Mouse (Mus musculus): ENCODE data around the gene Vldlr. TPM values are rescaled to one million over a fixed set of nuclear protein-coding genes. Genes with fewer than 3 reads are reported as not detected.

Vldlr gene
- polyA plus RNA-seq, 1 experiment from 2014 or later, result 6.7 TPM

- DNase-seq (ENCODE audit: low spot score), result no peak
- Histone ChIP-seq H3K4me1 (replicated peaks; ENCODE audit: control insufficient read depth, insufficient read depth) (no peaks in the 10 kb centered on the region), H3K36me3 (ENCODE audit: control insufficient read depth, insufficient read depth, low read length) (no peaks in the 10 kb centered on the region), H3K27me3 (ENCODE audit: control insufficient read depth, insufficient read depth, low read length) (no peaks in the 10 kb centered on the region), H3K4me2 (replicated peaks; ENCODE audit: low read depth) (no peak overlapping the region), H3K27ac (replicated peaks) (no peak overlapping the region), H3K4me3 (ENCODE audit: low read depth, low read length) (no peak overlapping the region), H3K9me3 (ENCODE audit: control insufficient read depth, low read length) (no peaks in the 10 kb centered on the region), H3K9ac (ENCODE audit: low read length) (no peak overlapping the region)
- TF ChIP-seq CTCF (IDR thresholded peaks at IDR 0.05; ENCODE audit: low read depth) (no peak), EP300 (optimal IDR thresholded peaks at IDR 0.05) (no peak)
- ATAC-seq (ENCODE audit: low FRiP score, low TSS enrichment), result no peak
- WGBS, result 77% methylated on average over 6 of the region's 6 CpGs
Observed at GRCm38 (mm10) chr19:27223046-27223445, 6.8 kb downstream of the Vldlr start.

GRCm38 (mm10) chr19:27224356-27224755 lies 8.1 kb downstream of the Vldlr start:
- H3K9me3 ChIP-seq (ENCODE audit: control insufficient read depth, low read length), result no peaks in the 10 kb centered on the region
- H3K4me3 ChIP-seq (ENCODE audit: low read depth, low read length), result no peak overlapping the region
- no peaks in the 10 kb centered on the region for H3K4me1 ChIP-seq (replicated peaks; ENCODE audit: control insufficient read depth, insufficient read depth)
- H3K36me3 ChIP-seq (ENCODE audit: control insufficient read depth, insufficient read depth, low read length), result no peaks in the 10 kb centered on the region
- no peak overlapping the region for H3K4me2 ChIP-seq (replicated peaks; ENCODE audit: low read depth)
- no peak overlapping the region for H3K27ac ChIP-seq (replicated peaks)
- 39% methylated on average over 1 of the region's 1 CpGs for WGBS
- H3K27me3 ChIP-seq (ENCODE audit: control insufficient read depth, insufficient read depth, low read length), result no peaks in the 10 kb centered on the region
- H3K9ac ChIP-seq (ENCODE audit: low read length), result no peak overlapping the region
- DNase-seq (ENCODE audit: low spot score) (no peak), ATAC-seq (ENCODE audit: low FRiP score, low TSS enrichment) (no peak)
- no peak for TF ChIP-seq EP300 (optimal IDR thresholded peaks at IDR 0.05)
- TF ChIP-seq CTCF (IDR thresholded peaks at IDR 0.05; ENCODE audit: low read depth), result no peak

GRCm38 (mm10) chr19:27226626-27227025 lies 10.3 kb downstream of the Vldlr start:
- Histone ChIP-seq H3K4me3 (ENCODE audit: low read depth, low read length) (no peak overlapping the region), H3K27ac (replicated peaks) (no peak overlapping the region), H3K27me3 (ENCODE audit: control insufficient read depth, insufficient read depth, low read length) (no peaks in the 10 kb centered on the region), H3K4me2 (replicated peaks; ENCODE audit: low read depth) (no peak overlapping the region), H3K4me1 (replicated peaks; ENCODE audit: control insufficient read depth, insufficient read depth) (no peaks in the 10 kb centered on the region), H3K9me3 (ENCODE audit: control insufficient read depth, low read length) (no peaks in the 10 kb centered on the region), H3K36me3 (ENCODE audit: control insufficient read depth, insufficient read depth, low read length) (no peaks in the 10 kb centered on the region), H3K9ac (ENCODE audit: low read length) (no peak overlapping the region)
- TF ChIP-seq EP300 (optimal IDR thresholded peaks at IDR 0.05) (no peak), CTCF (IDR thresholded peaks at IDR 0.05; ENCODE audit: low read depth) (no peak)
- no peak for DNase-seq (ENCODE audit: low spot score)
- ATAC-seq (ENCODE audit: low FRiP score, low TSS enrichment), result no peak
- WGBS, result 55% methylated on average over 3 of the region's 3 CpGs

- Histone ChIP-seq H3K9ac (ENCODE audit: low read length) (no peak overlapping the region), H3K36me3 (ENCODE audit: control insufficient read depth, insufficient read depth, low read length) (no peaks in the 10 kb centered on the region), H3K4me1 (replicated peaks; ENCODE audit: control insufficient read depth, insufficient read depth) (no peaks in the 10 kb centered on the region), H3K27ac (replicated peaks) (no peak overlapping the region), H3K4me3 (ENCODE audit: low read depth, low read length) (no peak overlapping the region), H3K27me3 (ENCODE audit: control insufficient read depth, insufficient read depth, low read length) (no peaks in the 10 kb centered on the region), H3K4me2 (replicated peaks; ENCODE audit: low read depth) (no peak overlapping the region), H3K9me3 (ENCODE audit: control insufficient read depth, low read length) (no peaks in the 10 kb centered on the region)
- DNase-seq (ENCODE audit: low spot score) (no peak), ATAC-seq (ENCODE audit: low FRiP score, low TSS enrichment) (no peak)
- whole genome bisulfite sequencing, result 58% methylated on average over 4 of the region's 4 CpGs
- TF ChIP-seq EP300 (optimal IDR thresholded peaks at IDR 0.05) (no peak), CTCF (IDR thresholded peaks at IDR 0.05; ENCODE audit: low read depth) (no peak)
Observed at GRCm38 (mm10) chr19:27227131-27227530, 10.8 kb downstream of the Vldlr start.

GRCm38 (mm10) chr19:27228254-27228653 lies 12.0 kb downstream of the Vldlr start:
- ATAC-seq (ENCODE audit: low FRiP score, low TSS enrichment) (no peak), DNase-seq (ENCODE audit: low spot score) (no peak)
- H3K36me3 ChIP-seq (ENCODE audit: control insufficient read depth, insufficient read depth, low read length), result no peaks in the 10 kb centered on the region
- no peaks in the 10 kb centered on the region for H3K9me3 ChIP-seq (ENCODE audit: control insufficient read depth, low read length)
- WGBS, result 88% methylated on average over 1 of the region's 1 CpGs
- no peaks in the 10 kb centered on the region for H3K4me1 ChIP-seq (replicated peaks; ENCODE audit: control insufficient read depth, insufficient read depth)
- TF ChIP-seq CTCF (IDR thresholded peaks at IDR 0.05; ENCODE audit: low read depth), result no peak
- TF ChIP-seq EP300 (optimal IDR thresholded peaks at IDR 0.05), result no peak
- H3K9ac ChIP-seq (ENCODE audit: low read length), result no peak overlapping the region
- no peak overlapping the region for H3K4me2 ChIP-seq (replicated peaks; ENCODE audit: low read depth)
- no peak overlapping the region for H3K27ac ChIP-seq (replicated peaks)
- H3K27me3 ChIP-seq (ENCODE audit: control insufficient read depth, insufficient read depth, low read length), result no peaks in the 10 kb centered on the region
- H3K4me3 ChIP-seq (ENCODE audit: low read depth, low read length), result no peak overlapping the region

GRCm38 (mm10) chr19:27233386-27233785 lies 17.1 kb downstream of the Vldlr start:
- Histone ChIP-seq H3K4me3 (ENCODE audit: low read depth, low read length) (no peak overlapping the region), H3K9ac (ENCODE audit: low read length) (no peak overlapping the region), H3K27ac (replicated peaks) (no peak overlapping the region), H3K4me2 (replicated peaks; ENCODE audit: low read depth) (no peak overlapping the region), H3K27me3 (ENCODE audit: control insufficient read depth, insufficient read depth, low read length) (no peaks in the 10 kb centered on the region), H3K9me3 (ENCODE audit: control insufficient read depth, low read length) (no peaks in the 10 kb centered on the region), H3K4me1 (replicated peaks; ENCODE audit: control insufficient read depth, insufficient read depth) (no peaks in the 10 kb centered on the region), H3K36me3 (ENCODE audit: control insufficient read depth, insufficient read depth, low read length) (no peaks in the 10 kb centered on the region; the same call in 1 of the 2 replicates)
- no peak for ATAC-seq (ENCODE audit: low FRiP score, low TSS enrichment)
- 63% methylated on average over 2 of the region's 2 CpGs for WGBS
- TF ChIP-seq CTCF (IDR thresholded peaks at IDR 0.05; ENCODE audit: low read depth) (no peak), EP300 (optimal IDR thresholded peaks at IDR 0.05) (no peak)
- no peak for DNase-seq (ENCODE audit: low spot score)
